Mouse (Mus musculus): Measurements from ENCODE around the gene Abraxas2.

Abraxas2 gene

GRCm38 (mm10) chr7:132856083-132856482 is 2.9 kb upstream of the Abraxas2 start:
- no peak for DNase-seq

GRCm38 (mm10) chr7:132858043-132858608 is 899 bp upstream of the Abraxas2 start:
- DNase-seq: no peak

- DNase-seq: no peak
Observed at GRCm38 (mm10) chr7:132866316-132866715, 7.3 kb downstream of the Abraxas2 start.

- no peak for DNase-seq
Observed at GRCm38 (mm10) chr7:132873043-132873442, 14.0 kb downstream of the Abraxas2 start.

GRCm38 (mm10) chr7:132875391-132876086 is 16.5 kb downstream of the Abraxas2 start:
- DNase-seq: no peak

- no peak for DNase-seq
Observed at GRCm38 (mm10) chr7:132880276-132880675, 21.3 kb downstream of the Abraxas2 start.

GRCm38 (mm10) chr7:132882343-132882742 is 23.3 kb downstream of the Abraxas2 start:
- DNase-seq: no peak

GRCm38 (mm10) chr7:132884031-132884430 is 25.0 kb downstream of the Abraxas2 start:
- no peak for DNase-seq

- no peak for DNase-seq
Observed at GRCm38 (mm10) chr7:132887019-132887804, 28.2 kb downstream of the Abraxas2 start.

- DNase-seq: no peak
Observed at GRCm38 (mm10) chr7:132888052-132888451, 29.0 kb downstream of the Abraxas2 start.

GRCm38 (mm10) chr7:132888518-132889249 is 29.7 kb downstream of the Abraxas2 start:
- no peak for DNase-seq

- DNase-seq: no peak
Observed at GRCm38 (mm10) chr7:132889691-132890090, 30.7 kb downstream of the Abraxas2 start.

GRCm38 (mm10) chr7:132890201-132890600 is 31.2 kb downstream of the Abraxas2 start:
- DNase-seq: no peak

- no peak for DNase-seq
Observed at GRCm38 (mm10) chr7:132891561-132892310, 32.7 kb downstream of the Abraxas2 start.

GRCm38 (mm10) chr7:132892311-132892661 is 33.3 kb downstream of the Abraxas2 start:
- no peak for DNase-seq

GRCm38 (mm10) chr7:132892806-132893205 is 33.8 kb downstream of the Abraxas2 start:
- no peak for DNase-seq

GRCm38 (mm10) chr7:132893336-132893735 is 34.3 kb downstream of the Abraxas2 start:
- no peak for DNase-seq

GRCm38 (mm10) chr7:132894841-132895555 is 36.0 kb downstream of the Abraxas2 start:
- no peak for DNase-seq

- no peak for DNase-seq
Observed at GRCm38 (mm10) chr7:132896206-132896815, 37.3 kb downstream of the Abraxas2 start.

GRCm38 (mm10) chr7:132897258-132897657 is 38.2 kb downstream of the Abraxas2 start:
- DNase-seq: no peak

GRCm38 (mm10) chr7:132898234-132898633 is 39.2 kb downstream of the Abraxas2 start:
- DNase-seq: peak in 1 of 2 experiments; percentile 21
